Mouse (Mus musculus) heart, postnatal 14 days (tissue): Measurements from ENCODE around the gene Otx2. TPM values are rescaled to one million over a fixed set of nuclear protein-coding genes. Genes with fewer than 3 reads are reported as not detected.

Experiments
- DNase-seq, 2 experiments: peaks; one replicate each; pipeline ENCODE4 v3.0.0; 2021 to 2022
- intact Hi-C: fragments of 180-260 bp; cut with DNase I; formaldehyde crosslinking; loops from one replicate; pipeline ENCODE4 v1.15.1; 2025
- long read RNA-seq, 2 experiments: library from polyadenylated mRNA; stranded (forward); transcript quantifications; one replicate each; pipeline ENCODE4 v2.0.0; 2021
- total RNA-seq, 2 experiments: library from RNA; stranded (reverse); gene quantifications; 2 replicates each; pipeline ENCODE4 v1.2.3; 2021

The Otx2 gene
- total RNA-seq: not detected
- long read RNA-seq, experiment 1: 0 reads
- long read RNA-seq, experiment 2: 0 reads

DNA sequence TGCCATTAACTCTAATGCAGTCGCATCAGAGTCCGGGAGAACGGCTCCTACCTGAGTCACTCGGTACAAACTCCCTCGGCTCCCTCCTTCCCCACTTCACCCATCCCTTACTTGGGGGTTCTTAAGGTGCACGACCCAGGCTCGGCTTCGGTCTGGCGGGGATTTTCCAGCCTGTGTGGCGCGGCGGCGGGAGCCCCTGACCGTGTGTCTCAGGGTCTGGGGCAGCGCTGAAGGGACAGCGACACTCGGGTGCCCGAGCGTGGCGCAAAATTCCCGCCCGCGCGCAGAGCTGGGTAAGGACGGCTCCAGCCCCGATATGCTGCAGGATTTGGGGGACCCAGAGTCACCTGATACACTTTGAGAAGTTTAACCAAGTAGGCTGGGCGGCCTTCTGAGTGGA is at the start of gene Otx2:
TSS of gene Otx2 (minus strand) at position 279 of the 400 bp plus-strand sequence.
- intact Hi-C loops: no loop called here
- no peak for DNase-seq

DNA sequence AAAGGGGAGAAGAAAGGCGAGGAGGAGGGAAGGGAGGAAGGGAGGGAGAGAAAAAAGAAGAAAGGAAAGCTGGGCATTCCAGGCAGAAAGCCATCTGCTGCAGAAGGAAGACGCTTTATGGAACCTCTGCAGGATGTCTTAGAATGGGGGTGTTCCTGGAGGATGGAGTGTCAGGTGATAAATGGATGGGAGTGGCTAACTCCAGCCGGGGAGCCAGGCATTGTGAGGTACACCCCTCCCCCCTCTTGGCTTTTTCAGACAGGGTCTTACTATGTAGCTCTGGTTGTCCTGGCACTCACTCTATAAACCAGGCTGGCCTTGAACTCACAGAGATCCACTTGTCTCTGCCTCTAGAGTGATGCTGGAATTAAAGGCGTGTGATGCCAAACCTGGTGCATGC is 49.1 kb upstream of the Otx2 start:
- no peak for DNase-seq
- intact Hi-C loops: no loop called here

DNA sequence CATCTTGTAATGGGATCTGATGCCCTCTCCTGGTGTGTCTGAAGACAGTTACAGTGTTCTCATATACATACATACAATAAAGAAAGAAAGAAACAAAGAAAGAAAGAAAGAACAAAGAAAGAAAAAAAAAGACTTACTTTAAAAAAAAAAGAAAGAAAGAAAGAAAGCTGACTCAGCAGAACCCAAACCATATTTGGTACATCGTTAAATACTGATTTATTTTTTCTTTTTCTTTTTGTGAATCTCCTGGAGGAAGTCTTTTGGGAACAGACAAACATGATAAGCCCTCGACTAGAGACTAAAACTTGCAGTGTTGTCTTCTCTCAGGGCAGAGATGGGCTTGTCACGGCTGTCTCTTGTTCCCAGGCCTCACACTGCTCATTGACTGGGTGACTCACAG is 45.7 kb upstream of the Otx2 start:
- no peak for DNase-seq
- intact Hi-C loops: no loop called here

DNA sequence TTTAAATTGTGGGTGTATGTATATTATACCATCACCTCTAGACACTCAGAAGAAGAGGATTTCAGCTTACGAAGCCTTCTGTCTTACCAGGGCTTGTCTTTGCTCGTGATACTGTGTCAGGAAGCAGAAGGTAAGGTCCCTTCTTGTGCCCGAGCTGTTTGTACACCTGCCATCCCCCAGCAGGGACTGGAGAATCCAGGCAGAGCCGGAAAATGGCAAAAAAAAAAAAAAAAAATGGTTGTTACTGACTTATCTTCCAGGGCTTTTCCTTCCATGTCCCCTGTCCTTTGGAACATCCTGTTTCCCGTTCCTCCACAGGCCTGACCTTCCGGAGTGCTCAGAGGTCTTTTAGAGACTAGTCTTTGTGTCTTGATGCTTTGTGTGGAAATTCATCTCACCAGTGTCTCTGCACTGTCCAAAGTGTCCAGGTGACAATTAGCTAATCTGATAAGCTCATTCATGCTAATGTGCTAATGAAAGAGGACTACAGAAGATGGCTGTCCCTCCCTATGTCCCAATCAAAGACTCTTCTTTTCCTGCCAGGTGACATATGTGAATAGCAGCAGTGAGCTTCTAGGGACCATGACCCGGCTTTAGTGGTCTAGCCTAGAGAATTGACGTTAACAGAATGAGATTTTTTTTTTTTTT is 44.1 kb upstream of the Otx2 start:
- DNase-seq: no peak
- intact Hi-C loops: no loop called here

DNA sequence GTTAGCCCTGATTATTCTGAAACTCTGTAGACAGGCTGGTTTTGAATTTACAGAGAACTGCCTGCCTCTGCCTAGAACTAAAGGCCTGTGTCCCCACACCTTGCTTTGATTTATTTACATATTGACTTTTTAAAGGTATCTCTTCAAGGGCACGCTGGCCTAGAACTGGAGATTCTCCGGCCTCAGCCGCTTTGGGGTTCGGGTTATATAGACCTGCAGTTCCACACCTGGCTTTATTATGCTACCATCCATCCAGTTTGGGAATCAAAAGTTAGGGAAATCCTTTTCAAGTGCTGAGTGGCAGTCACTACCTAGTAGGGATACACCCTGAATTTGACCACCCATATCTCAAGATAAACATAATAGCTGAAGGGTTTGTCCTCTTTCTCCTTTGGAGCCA is 42.8 kb upstream of the Otx2 start:
- no peak for DNase-seq
- intact Hi-C loops: no loop called here

DNA sequence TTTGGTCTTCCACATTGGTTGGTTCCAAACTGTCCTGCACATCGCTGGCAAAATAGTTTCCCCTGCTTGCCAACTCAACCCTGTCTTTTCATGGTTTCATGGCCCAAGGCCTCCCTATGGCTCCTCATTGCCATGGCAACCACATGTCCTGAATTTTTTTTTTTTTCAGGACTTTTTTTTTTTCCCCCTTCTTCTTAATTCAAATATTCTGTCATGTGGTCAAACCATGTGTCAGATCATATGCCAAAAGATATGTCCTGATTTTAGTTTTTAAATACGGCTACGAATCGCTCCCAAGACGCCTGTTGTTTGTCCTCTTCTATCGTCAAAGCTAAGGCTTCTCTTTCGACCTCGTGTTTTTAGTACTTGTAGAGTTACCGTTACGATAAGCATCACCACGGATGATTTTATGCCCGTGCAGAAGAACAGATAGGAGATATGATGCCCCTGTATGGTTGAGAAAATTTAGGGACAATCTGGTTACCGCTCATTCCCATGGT is 37.3 kb upstream of the Otx2 start:
- no peak for DNase-seq
- intact Hi-C loops: no loop called here

DNA sequence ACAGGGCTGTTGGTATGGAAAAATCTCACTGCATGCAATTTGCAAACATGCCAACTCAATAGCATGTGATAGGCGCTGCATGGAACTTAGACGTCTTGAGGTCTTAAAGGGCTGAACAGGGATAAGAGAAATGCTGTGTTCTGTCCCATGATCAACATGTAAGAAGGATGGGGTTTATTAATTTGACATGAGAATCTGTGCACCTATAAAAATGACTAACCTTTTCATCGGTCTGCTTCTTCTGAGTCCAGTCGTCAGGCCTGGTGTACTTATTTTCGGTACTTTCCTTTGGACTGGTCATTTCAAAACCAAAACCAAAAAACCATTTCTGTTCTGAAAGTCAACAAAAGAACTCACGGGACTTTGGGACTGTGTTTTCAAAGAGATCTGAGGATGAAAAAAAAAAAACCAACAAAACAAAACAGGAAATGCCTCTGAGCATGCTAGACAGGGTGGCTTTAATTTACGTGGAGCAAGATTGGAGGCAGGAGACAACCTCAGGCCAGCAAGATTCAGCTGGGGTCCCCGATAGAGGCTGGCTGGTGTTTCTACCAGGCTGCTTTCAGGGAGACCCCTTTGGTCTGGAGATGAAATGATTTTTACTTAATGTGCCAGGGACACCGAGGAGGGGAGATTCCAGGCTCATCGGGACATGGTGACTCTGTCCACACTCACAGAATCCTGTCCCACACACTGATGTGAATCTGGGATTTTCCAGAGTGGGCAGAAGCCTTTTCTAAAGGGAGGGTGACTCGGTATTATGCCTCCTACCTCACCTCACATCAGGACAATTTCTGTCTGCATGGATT is 36.6 kb upstream of the Otx2 start:
- intact Hi-C loops: no loop called here
- DNase-seq: no peak

DNA sequence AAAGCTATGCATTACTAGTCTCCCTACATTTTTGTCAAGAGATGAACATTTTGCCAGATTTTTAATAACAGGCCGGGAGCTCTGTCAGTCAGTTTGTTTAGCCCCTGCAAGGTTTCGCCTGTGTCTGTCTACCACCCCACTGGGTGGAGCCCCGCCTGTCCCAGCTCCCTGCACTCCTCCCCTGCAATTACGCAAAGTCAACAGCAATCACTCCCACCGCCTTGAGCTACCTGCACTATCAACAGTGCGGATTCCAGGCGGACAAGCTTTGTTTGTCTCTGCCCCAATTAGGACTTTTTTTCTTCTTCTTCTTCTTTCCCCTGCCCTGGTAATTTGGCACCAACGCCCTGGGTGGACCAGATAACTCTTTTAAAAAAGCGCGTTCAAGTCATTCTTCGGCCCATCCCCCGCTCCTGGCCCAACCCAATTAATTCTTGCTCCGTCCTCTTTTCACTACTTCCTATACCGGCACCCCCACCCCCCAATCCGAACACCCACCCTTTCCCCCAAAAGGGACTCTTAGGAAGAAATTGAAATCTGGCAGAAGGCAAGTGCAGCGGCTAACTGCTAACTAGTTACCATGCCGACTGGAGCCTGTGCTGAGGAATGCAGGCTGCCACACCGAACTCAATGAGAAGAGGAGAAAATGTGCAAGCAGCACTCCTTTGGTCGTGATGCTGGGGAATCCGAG is 35.9 kb upstream of the Otx2 start:
- peak in 1 of 2 experiments; percentile 2 for DNase-seq
- intact Hi-C loops: no loop called here

DNA sequence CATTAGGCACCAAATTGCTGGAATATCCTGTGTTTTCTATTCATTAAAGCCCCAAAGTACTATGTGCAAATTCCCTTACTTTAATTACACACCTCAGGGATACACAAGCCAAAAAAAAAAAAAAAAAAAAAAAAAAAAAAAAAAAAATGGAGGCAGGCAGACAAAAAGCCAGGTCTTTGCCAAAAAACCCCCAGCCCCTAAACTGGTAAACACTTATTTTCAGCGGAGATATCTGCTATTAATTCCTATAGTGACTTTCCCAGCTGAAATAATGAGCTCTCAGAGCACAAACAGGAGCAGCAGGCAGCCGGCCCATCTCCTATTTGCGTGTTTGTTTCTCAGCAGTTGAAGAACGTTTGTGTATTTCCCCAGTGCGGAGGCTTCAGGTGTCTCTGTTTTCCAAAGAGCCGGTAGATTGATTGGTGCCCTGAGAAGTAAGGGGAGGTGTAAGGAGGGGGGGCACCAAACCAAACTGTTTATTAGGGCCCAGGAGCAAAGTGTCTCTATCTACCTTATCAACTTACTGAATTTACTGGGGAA is 34.3 kb upstream of the Otx2 start:
- intact Hi-C loops: no loop called here
- no peak for DNase-seq

DNA sequence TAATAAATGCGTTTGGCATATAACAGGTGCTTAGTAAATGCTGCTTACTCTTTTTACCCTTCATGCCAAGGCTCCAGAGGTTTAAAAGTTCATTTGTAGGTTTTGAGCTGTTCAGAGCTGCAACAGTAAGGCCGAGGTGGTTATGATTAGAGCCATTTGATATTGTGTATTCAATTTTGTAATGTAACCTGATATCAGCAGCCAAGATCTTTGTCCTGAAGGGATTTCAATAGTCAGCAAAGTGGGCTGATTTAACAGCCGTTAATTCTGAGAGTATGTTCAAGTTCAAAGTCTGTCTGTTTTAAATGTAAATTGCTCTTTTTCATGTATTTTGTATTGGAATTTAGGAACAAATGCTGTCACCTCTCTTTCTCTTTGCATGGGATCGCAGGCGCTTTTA is 33.8 kb upstream of the Otx2 start:
- DNase-seq: no peak
- intact Hi-C loops: no loop called here

DNA sequence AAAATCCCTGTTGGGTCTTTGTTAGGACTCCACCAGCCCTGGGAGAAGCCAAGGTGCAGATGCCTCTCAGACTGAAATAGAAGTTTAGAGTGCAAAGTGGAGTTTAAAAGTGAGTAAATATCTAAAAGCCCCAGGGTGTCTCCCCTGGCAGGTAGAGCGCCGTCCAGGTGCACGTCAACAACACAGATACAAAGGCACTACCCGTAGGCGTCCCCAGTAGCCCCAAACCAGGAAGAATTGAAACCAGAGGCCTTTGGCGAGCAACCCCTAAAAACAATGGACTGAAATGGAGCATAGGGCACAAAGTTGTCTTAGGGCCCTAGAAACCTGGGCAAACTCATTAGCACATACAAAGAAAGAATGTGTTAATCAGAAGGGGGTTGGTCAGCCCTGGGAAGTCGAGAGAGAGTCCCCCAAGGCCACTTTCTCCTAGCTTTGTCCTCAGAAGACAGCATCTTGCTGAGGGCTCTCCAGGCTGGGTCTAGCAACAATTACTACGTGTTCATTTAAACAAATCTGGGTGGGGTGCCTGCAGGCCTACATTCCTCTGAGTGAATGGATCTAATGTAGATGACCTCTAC is 27.3 kb upstream of the Otx2 start:
- DNase-seq: no peak
- intact Hi-C loops: no loop called here

DNA sequence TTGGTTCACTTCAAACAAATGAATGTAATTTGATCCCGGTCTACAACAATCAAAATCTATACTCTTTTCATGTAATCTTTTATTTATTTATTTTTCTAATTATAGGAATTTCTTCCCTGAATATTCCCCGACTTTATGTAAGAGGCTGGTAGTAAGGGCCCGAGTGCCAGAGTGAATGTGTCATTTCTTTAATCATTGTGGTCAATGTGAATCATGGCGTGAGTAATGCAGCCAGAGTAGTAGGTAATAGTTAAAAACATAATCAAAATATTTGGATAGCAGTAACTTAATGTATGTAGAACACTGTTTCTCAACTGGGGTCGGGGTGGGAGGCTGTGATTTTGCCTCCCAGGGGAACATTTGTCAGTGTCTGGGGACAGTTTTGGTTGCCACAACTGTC is 6.0 kb upstream of the Otx2 start:
- intact Hi-C loops: no loop called here
- DNase-seq: no peak

DNA sequence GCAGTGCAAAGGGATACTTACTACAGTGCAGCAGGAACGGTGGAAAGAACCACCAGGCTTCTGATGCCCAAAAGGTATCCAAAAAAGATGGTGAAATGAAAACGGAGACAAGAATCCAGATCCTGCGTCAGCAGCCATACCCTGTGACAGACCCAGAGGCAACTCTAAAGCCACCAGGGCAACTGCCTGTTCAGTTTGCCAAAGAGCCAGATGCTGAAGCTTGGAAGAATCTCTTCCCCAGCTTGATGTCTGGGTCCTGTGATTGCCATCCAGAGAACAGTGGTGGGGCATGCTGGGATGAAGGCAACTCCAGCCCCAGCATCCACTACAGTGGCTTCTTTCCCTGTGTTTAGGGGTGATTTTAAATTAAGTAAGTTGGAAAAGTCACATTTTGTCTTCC is 5.1 kb upstream of the Otx2 start:
- intact Hi-C loops: no loop called here

DNA sequence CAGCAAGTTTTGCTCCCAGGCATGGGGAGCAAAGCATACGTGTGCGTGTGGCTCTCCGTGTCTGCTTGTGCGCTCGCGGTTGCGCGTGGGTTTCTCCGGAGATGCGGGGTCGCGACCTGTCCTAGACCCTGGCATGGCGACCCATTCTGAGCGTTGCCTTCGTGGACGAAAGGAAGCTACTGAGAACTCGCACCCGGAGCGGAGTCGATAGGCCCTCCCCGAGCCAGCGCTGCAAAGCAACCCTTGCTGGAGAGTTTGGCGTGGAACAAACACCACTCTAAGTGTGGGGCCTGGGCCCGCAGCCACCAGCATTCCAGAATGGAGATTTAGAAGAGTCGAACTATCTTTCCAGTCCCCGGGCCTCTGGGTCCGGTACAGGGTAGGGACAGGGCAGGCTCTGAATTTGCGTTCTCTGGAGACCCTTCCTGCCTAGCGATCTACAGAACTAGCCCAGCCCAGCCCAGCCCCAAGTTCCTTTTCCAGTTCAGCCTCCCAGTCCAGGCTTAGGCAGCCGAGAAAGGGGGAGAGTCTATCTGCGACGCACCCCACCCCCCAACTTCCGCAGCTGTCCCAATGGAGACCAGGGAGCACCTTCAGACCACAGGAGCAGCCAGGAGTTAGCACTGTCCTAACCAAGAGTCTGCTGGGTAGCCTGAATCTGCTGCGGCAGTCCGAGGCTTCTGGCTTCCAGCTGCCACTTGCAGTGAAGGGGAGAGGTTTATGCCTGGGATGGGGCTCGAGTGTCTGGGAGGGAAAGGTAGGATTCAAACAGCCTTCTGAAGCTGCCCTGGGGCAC is 615 bp upstream of the Otx2 start:
- intact Hi-C loops: no loop called here
- no peak for DNase-seq

More for the DNA sequence above, 5.1 kb upstream of the Otx2 start:
- DNase-seq: no peak

DNA sequence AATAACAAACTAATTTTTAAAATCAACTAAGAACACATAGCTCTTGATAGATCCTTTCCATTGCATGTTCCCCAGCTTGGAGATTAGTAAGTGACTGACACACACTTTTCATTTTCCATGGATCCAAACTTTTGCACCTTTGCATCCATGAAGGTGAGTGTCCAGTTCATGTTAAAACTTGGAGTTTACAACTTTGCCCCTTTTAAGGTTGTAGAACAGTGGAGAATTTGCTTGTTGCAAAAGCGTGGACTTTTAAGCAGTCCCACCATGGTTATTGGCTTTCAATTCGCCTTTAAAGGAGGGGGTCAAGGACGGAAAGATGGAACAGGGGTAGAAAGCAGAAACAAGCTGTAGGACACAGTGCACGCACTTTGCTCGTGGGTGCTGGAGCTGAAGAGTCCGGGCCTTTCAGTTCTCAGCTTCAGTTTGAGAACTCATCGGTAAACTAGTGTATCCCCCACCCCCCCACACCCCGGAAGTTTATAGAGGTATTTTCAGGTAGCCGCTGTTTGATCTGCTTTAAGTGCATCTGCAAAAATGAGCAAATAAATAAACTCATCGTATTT is 925 bp downstream of the Otx2 start:
- DNase-seq: no peak

DNA sequence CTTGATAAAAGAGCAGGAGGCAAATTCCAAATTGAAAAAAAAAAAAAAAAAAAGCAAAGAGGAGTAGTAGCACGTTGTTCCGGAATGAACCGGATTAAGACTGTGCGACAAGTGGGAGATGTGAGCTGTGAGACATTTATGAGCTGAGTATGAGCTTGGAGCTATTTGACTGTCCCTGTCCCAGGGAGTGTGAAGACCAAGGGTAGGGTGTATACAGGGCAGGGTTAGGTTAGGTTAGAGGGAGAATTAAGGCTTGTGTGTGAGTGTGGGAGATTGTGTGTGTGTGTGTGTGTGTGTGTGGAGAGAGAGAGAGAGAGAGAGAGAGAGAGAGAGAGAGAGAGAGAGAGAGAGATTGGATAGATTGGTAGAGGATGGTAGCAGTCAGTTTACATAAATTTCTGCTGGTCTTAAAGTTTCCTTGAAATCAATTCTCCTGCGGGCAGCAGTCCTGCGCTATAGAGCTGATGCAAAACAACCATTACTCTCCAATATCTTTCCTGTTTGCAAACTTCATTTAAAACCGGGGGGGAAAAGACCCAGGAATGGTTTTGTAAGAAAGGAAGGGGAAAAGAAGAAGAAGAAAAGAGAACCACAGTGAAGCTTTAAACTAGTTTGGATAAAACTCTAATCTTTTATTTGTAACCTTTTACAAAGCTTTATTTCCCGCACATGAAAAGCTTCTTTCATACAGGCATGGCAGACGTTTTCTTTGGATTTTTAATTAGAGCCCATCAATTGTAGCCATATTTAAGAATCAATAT is 2.0 kb downstream of the Otx2 start:
- DNase-seq: no peak
- intact Hi-C loops: no loop called here

More for the DNA sequence above, 925 bp downstream of the Otx2 start:
- intact Hi-C loops: no loop called here

DNA sequence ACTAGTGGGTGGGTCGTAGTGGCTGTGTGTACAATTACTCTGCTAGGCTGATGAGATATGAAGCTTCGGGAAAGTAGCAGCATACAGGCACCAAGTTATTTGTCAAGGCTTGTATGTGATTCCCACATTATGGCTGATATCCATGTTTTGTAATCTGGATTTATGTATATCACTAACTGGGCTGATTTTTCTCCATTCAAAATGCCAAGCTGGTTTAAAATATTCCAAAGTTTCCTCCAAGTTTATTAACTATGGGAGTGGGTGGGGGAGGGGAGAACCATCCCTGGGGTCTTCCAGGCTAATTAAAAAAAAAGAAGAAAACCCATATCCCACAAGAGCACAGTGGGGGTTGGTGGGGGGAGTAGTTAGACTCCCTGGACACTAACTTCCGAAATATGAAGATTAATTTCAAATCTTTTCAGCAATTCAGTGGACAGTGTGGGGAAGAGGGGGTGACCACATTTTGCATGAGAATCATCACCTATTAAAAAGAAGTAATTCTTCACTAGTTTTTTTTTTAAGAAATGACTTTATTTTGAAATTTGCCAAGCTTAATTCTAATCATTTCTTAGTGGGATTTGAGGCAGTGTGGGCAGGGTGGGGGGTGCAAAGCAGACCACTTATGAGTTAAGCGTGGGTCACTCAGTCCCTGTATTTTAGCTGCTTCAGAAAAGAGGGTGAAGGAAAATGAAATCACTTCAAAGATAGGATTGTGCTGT is 2.7 kb downstream of the Otx2 start:
- intact Hi-C loops: no loop called here
- DNase-seq: no peak

DNA sequence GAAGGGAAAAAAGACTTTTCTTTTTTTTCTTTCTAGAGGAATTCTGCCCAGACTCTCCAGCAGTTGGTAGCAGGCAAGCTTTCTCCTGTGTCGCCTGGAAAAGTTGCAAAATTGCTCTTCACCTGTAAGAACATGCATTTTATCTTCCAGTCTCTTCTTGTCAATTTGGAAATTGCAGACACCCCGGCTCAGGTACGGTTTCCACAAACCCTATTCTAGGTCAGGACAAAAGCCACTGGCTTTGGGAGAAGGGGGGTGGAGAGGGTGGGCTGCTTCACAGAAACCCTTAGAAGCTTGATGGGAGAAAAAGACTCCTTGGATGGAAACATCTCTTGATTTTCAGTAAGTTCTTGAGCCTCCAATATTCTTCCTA is 3.4 kb downstream of the Otx2 start:
- DNase-seq: no peak
- intact Hi-C loops: no loop called here
